Mouse (Mus musculus): ENCODE results near the gene Araf. TPM values are rescaled to one million over a fixed set of nuclear protein-coding genes. Genes with fewer than 3 reads are reported as not detected.

Gene Araf
- total RNA-seq, 2 experiments from 2014 or later: 83.6 to 84.7 TPM

GRCm38 (mm10) chrX:20848256-20848984 is 50.8 kb downstream of the Araf start:
- DNase-seq: peak; percentile 92

GRCm38 (mm10) chrX:20853794-20854193 is 56.2 kb downstream of the Araf start:
- DNase-seq: no peak

GRCm38 (mm10) chrX:20861453-20862104 is 64.0 kb downstream of the Araf start:
- no peak for DNase-seq

GRCm38 (mm10) chrX:20862105-20863065 is 64.8 kb downstream of the Araf start:
- peak; percentile 12 for DNase-seq

GRCm38 (mm10) chrX:20863161-20864101 is 65.8 kb downstream of the Araf start:
- DNase-seq: no peak

GRCm38 (mm10) chrX:20868091-20868490 is 70.5 kb downstream of the Araf start:
- no peak for DNase-seq

- no peak for DNase-seq
Measured at GRCm38 (mm10) chrX:20869203-20869602, 71.6 kb downstream of the Araf start.

- DNase-seq: peak; percentile 21
Measured at GRCm38 (mm10) chrX:20869962-20870513, 72.4 kb downstream of the Araf start, which contains the start of gene Timp1. Gene Timp1 (plus strand): TSS chrX:20870166.

GRCm38 (mm10) chrX:20872928-20873500 is 75.4 kb downstream of the Araf start:
- no peak for DNase-seq

- DNase-seq: no peak
Measured at GRCm38 (mm10) chrX:20875241-20875640, 77.6 kb downstream of the Araf start.

GRCm38 (mm10) chrX:20910074-20910473 is 112.5 kb downstream of the Araf start:
- no peak for DNase-seq

Small RNAs within 50 kb of the gene (microRNA-seq; reads per million reads assigned to microRNA genes)
- gene Gm24824 (ENCODE audit: borderline replicate concordance in 2 of 2) (0 reads per million in 2 experiments), gene Mir5617 (ENCODE audit: borderline replicate concordance in 2 of 2) (0 reads per million in 2 experiments)

Other genes starting within 250 kb of the Araf start
- not detected for gene Rgn, start 248.0 kb upstream of the Araf start, total RNA-seq (2021)
- gene Rbm10, start 180.3 kb upstream of the Araf start, total RNA-seq (2021): 10 to 100 TPM; 11.4 to 11.8 TPM
- gene Ndufb11, start 180.2 kb upstream of the Araf start, total RNA-seq (2021): 100 to 1,000 TPM; 429 TPM
- gene Uba1, start 139.5 kb upstream of the Araf start, total RNA-seq (2021): 100 to 1,000 TPM; 134 to 145 TPM
- 100 to 1,000 TPM; 124 to 132 TPM for gene Cdk16, start 109.9 kb upstream of the Araf start, total RNA-seq (2021)
- gene Usp11, start 93.9 kb upstream of the Araf start, total RNA-seq (2021): 1 to 10 TPM; 1.1 to 1.5 TPM
- 1 to 10 TPM; 4.9 to 6.5 TPM for gene Timp1, start 72.4 kb downstream of the Araf start, total RNA-seq (2021)
- gene Syn1, start 123.2 kb downstream of the Araf start, total RNA-seq (2021): under 1 TPM in 1 of 2 experiments, not detected in 1; 0.24 TPM
- gene Cfp, start 133.7 kb downstream of the Araf start, total RNA-seq (2021): 1 to 10 TPM; 3.8 to 6.5 TPM
- 1 to 10 TPM; 6.7 to 7.5 TPM for gene Elk1, start 152.8 kb downstream of the Araf start, total RNA-seq (2021)
- 10 to 100 TPM; 27.5 to 29.9 TPM for gene Uxt, start 164.2 kb downstream of the Araf start, total RNA-seq (2021)